Mouse (Mus musculus) C2C12 (cell line): ENCODE measurements around the gene Nnat. TPM values are rescaled to one million over a fixed set of nuclear protein-coding genes. Genes with fewer than 3 reads are reported as not detected.

Source experiments
- H3K27me3 ChIP-seq: one replicate; pipeline ENCODE4 v1.6.1; 2011; ENCODE audit not compliant: control insufficient read depth, insufficient read depth, insufficient read length
- H3K36me3 ChIP-seq: one replicate; pipeline ENCODE4 v1.6.1; 2011; ENCODE audit not compliant: control insufficient read depth, insufficient read depth
- H3K4me3 ChIP-seq: one replicate; pipeline ENCODE4 v1.5.1; 2011; ENCODE audit warnings: mild to moderate bottlenecking, control low read depth; ENCODE audit not compliant: poor library complexity, insufficient read depth, severe bottlenecking
- H3K79me2 ChIP-seq: one replicate; pipeline ENCODE4 v1.6.1; 2011; ENCODE audit not compliant: control insufficient read depth, insufficient read depth
- H3K79me3 ChIP-seq: one replicate; pipeline ENCODE4 v1.6.1; 2011; ENCODE audit warnings: low read depth, control low read depth
- H3ac ChIP-seq: one replicate; pipeline ENCODE3; 2011; ENCODE audit warnings: low read depth; ENCODE audit not compliant: control insufficient read depth, insufficient read length
- CEBPB ChIP-seq: IDR thresholded peaks from one replicate; pipeline ENCODE4 v1.6.1; 2011; ENCODE audit warnings: low read depth, mild to moderate bottlenecking, control low read depth, moderate library complexity
- CTCF ChIP-seq: IDR thresholded peaks from one replicate; pipeline ENCODE4 v1.5.1; 2011; ENCODE audit not compliant: control insufficient read depth, insufficient read depth, insufficient read length
- FOSL1 ChIP-seq: IDR thresholded peaks from one replicate; pipeline ENCODE4 v1.8.0; 2011; ENCODE audit warnings: mild to moderate bottlenecking, low read length; ENCODE audit not compliant: poor library complexity, insufficient read depth, severe bottlenecking
- MAX ChIP-seq: IDR thresholded peaks from one replicate; pipeline ENCODE4 v1.6.1; 2011; ENCODE audit warnings: mild to moderate bottlenecking, control low read depth
- MYOD1 ChIP-seq: IDR thresholded peaks from one replicate; pipeline ENCODE4 v1.6.1; 2011; ENCODE audit warnings: low read depth; ENCODE audit not compliant: control insufficient read depth, insufficient read length
- MYOG ChIP-seq: IDR thresholded peaks from one replicate; pipeline ENCODE4 v1.6.1; 2011; ENCODE audit not compliant: control insufficient read depth, insufficient read length; ENCODE audit errors: extremely low read depth
- USF1 ChIP-seq: IDR thresholded peaks from one replicate; pipeline ENCODE4 v1.6.1; 2011; ENCODE audit warnings: low read depth, mild to moderate bottlenecking, control low read depth, moderate library complexity
- microRNA-seq: library from miRNA; unstranded; fragments of <30 nt; microRNA quantifications from one replicate; pipeline ENCODE4, GENCODE M21; 2019; ENCODE audit warnings: borderline microRNAs expressed
- polyA plus RNA-seq: library from polyadenylated mRNA; unstranded; fragments of >200 nt; fragmentation: generic; extraction: Trizol; gene quantifications from one replicate; pipeline ENCODE4 v1.2.1, GENCODE M21; 2012; ENCODE audit warnings: missing spikeins

Gene Nnat
- polyA plus RNA-seq, 1 experiment = 1.3 TPM

- Histone ChIP-seq H3K79me2 (no peaks in the 10 kb centered on the region), H3K36me3 (no peaks in the 10 kb centered on the region), H3K79me3 (no peaks in the 10 kb centered on the region), H3ac (no peak overlapping the region), H3K27me3 (peaks cover 46% of the 10 kb centered on the region), H3K4me3 (no peak overlapping the region)
- TF ChIP-seq USF1 (no peak), CTCF (no peak), MYOG (no peak), FOSL1 (no peak), MYOD1 (no peak), MAX (no peak), CEBPB (no peak)
Observed at GRCm38 (mm10) chr2:157596876-157597566, 37.1 kb downstream of the Nnat start.

GRCm38 (mm10) chr2:157601435-157601839 lies 41.6 kb downstream of the Nnat start:
- H3K4me3 ChIP-seq = no peak overlapping the region
- H3K27me3 ChIP-seq = peaks cover 64% of the 10 kb centered on the region
- no peak for TF ChIP-seq MYOD1
- no peak for TF ChIP-seq CTCF
- no peak for TF ChIP-seq FOSL1
- no peak for TF ChIP-seq MAX
- no peak for TF ChIP-seq USF1
- no peak for TF ChIP-seq CEBPB
- TF ChIP-seq MYOG = no peak
- H3ac ChIP-seq = no peak overlapping the region
- no peaks in the 10 kb centered on the region for H3K79me3 ChIP-seq
- H3K36me3 ChIP-seq = no peaks in the 10 kb centered on the region
- H3K79me2 ChIP-seq = no peaks in the 10 kb centered on the region

DNA sequence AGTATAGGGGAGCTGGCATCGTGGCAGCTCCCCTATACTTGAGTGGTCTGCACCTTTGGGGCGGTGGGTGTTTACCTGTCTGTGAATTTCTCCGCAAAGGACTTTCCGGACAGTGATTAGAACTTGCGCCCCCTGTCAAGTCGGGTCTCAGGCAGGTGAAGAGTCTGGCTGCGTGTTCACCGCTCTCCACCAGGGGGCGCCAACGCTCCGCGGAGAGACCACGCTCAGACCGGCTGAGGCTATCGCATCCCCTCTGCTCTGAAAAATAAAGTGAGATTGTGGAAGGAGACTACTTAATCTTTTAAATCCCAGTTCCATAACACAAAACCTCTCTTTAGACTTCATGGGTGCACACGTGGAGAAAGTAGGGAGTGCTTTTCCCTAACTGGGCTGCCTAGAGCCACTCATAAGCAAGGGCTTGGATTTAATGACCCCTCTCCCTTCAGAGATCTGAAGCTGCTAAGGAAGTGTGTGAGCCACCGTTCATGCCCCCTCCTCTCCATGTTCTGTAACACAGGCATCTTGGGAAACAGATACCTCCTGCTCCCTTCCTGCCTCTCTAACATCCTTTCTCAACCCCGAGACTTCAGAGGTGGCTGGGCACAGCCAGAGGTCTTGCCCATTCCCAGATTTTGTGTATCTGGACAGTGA lies 45.3 kb downstream of the Nnat start:
- TF ChIP-seq CTCF (peak; percentile 92), MYOG (no peak), FOSL1 (no peak), CEBPB (no peak), USF1 (no peak)
- no peaks in the 10 kb centered on the region for H3K36me3 ChIP-seq
- H3K4me3 ChIP-seq = no peak overlapping the region
- H3K79me2 ChIP-seq = no peaks in the 10 kb centered on the region
- H3ac ChIP-seq = no peak overlapping the region
- H3K27me3 ChIP-seq = peaks cover 54% of the 10 kb centered on the region
- no peaks in the 10 kb centered on the region for H3K79me3 ChIP-seq

DNA sequence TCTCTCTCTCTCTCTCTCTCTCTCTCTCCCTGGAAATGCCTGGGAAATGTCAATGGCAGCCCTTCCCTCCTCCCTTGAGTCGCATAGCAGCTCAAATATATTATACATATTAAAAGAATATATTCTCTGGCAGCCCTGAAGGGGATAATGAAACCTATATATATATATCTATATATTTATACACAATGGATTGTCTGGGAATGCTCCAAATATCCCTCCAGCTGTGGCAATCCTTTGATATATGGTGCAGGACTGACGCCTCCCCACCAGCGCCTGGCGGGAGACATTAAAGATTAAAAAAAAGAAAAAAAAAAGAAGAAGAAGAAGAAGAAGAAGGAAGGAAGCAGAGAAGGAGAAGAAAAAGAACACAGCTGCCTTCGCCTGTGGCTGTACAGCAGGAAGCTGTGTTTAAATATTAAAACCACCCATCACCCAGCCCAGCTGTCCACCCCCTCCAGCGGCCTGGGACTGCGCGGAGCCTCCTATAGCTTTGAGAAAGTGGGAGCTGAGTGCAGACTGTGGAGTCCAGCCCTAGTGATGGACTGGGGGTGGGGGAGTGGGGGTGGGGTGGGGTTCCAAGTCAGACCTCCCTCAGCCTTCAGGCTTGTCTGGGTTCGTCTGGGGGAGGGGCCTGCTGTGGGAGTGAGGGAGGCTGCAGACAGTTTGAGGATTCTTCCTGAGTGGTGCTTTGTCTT lies 47.8 kb downstream of the Nnat start:
- H3K4me3 ChIP-seq = no peak overlapping the region
- no peak overlapping the region for H3ac ChIP-seq
- no peak for TF ChIP-seq CTCF
- no peak for TF ChIP-seq USF1
- no peak for TF ChIP-seq MYOG
- TF ChIP-seq CEBPB = no peak
- no peak for TF ChIP-seq MAX
- TF ChIP-seq FOSL1 = no peak
- no peak for TF ChIP-seq MYOD1
- no peaks in the 10 kb centered on the region for H3K36me3 ChIP-seq
- peaks cover 42% of the 10 kb centered on the region for H3K27me3 ChIP-seq
- H3K79me3 ChIP-seq = no peaks in the 10 kb centered on the region
- H3K79me2 ChIP-seq = no peaks in the 10 kb centered on the region

DNA sequence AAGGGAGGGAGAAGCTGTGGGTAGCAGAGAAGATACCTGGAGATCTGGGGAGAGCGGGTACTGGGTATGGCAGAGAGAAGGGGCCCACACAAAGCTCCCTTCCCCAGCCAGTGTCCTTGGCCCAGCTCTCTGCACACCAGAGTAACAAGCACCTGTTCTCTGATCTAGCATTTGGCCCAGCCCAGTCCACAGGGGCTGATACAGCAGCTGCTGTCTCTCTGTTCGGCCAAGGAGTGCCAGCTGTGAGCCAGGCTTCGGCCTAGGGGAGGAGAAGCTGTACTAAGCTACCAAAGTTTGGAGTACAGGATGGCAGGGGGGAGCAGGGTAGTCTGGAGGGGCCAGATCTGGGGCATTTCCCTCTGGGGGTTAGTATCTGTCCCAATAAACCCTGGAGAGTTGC lies 51.9 kb downstream of the Nnat start:
- TF ChIP-seq MYOG (no peak), CTCF (no peak), MYOD1 (no peak), MAX (no peak), FOSL1 (no peak), USF1 (no peak), CEBPB (no peak)
- Histone ChIP-seq H3K79me3 (no peaks in the 10 kb centered on the region), H3K27me3 (peaks cover 27% of the 10 kb centered on the region), H3K79me2 (no peaks in the 10 kb centered on the region), H3K4me3 (no peak overlapping the region), H3ac (no peak overlapping the region), H3K36me3 (no peaks in the 10 kb centered on the region)

Small RNAs within 50 kb of the gene (microRNA-seq; reads per million reads assigned to microRNA genes)
- 0.20 reads per million for gene Gm23134

Other genes starting within 250 kb of the Nnat start
- not detected for gene Ghrh, start 212.6 kb upstream of the Nnat start, polyA plus RNA-seq
- gene Manbal, start 192.5 kb upstream of the Nnat start, polyA plus RNA-seq = 51.1 TPM
- gene Src, start 141.6 kb upstream of the Nnat start, polyA plus RNA-seq = 29.3 TPM
- 25.2 TPM for gene Blcap, start 11.2 kb downstream of the Nnat start, polyA plus RNA-seq
- gene Ctnnbl1, start 177.3 kb downstream of the Nnat start, polyA plus RNA-seq = 42.0 TPM